Mouse (Mus musculus) spleen, postnatal 10 days (tissue): ENCODE measurements around the gene Plin3.
"Not testable (repeated sequence)": the region's sequence is repeated elsewhere in the genome, so short reads cannot be mapped to it uniquely, and the experiment has no call there.

Experiments
- DNase-seq, 2 experiments: peaks; one replicate each; pipeline ENCODE4 v3.0.0; 2021 to 2022; ENCODE audit warnings: low spot score in 2 of 2

Gene Plin3

DNA sequence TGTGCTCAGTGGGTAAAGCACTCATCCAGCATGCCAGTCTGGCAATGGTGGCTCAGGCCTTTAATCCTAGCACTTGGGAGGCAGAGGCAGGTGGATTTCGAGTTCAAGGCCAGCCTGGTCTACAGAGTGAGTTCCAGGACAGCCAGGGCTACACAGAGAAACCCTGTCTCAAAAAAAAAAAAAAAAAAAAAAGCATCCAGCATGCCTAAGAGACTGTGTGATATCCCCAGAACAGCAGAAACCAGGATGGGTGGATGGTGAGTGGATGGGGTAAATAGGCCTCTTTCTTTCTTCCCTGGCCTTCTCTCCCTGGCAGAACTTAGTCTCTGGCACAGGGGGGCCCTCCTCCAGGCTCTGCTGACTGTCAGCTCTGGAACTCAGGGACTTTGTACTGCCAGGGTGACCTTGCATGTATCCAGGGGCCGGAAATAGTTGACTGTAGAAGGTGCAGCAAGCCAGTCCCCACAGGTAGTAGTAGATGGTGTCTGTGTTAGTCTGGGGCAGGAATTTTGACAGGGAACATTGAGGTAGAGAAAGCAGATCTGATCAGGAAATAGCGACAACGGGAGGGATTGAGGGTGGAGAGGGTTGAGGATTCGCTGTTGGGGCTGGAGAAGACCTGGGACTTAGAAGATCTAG is 16.7 kb downstream of the Plin3 start:
- no peak for DNase-seq

GRCm38 (mm10) chr17:56273986-56274385 is 18.7 kb downstream of the Plin3 start:
- DNase-seq = no peak

- no peak for DNase-seq
These were observed 19.2 kb downstream of the Plin3 start for GRCm38 (mm10) chr17:56273482-56273881.

- DNase-seq = no peak
These were observed 20.0 kb downstream of the Plin3 start for GRCm38 (mm10) chr17:56272644-56273043.

DNA sequence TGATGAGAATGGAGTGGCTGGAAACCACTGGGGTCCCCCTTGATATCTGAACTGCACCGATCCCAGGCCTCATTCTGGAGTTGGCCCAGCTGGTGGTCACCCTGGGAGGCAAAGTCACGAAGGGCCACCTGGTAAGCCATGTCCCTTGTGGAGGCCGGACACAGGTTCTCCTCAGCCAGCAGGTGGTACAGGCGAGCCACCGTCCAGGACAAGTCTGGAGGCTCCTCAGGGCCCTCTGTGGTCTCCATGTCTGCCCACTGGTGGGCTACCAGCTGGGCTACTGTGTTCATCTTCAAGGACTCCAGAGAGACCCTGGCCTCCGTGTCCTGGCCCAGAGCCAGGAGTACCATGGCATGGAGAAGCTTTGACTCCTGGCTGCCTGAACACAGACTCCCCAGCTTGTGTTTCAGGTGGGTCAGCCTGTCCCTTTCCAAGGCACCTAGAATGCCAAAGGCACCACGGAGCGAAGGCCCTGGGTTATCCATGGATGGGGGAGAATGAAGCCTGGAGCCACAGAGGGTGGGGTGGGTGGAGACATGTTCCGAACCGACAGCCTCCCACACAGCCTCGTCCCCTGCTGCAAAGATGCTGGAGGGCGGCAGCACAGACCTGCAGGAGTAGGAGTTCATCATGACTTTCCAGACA is 20.9 kb downstream of the Plin3 start:
- no peak for DNase-seq

DNA sequence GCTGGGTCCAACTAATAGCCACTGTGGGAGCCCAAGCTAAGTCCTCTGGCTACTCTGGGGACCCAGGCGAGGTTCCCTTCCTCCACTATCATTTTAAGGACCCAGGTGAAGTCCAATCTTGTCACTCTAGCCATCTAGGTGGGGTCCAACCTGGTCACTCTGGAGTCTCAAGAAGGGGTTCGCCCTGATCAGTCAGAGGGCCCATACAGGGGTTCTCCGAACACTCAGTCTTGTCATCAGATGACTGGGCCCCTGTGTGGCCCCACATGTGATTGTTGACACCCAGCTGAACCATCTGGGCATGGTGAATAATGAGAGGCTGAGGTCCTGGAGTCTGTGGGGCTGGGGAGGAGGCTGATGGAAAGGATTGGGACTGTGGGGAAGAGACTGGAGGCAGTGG is 22.9 kb downstream of the Plin3 start:
- no peak for DNase-seq

GRCm38 (mm10) chr17:56269153-56269630 is 23.5 kb downstream of the Plin3 start:
- peak in 1 of 2 experiments; percentile 60 for DNase-seq

- peak in 1 of 2 experiments; percentile 76 for DNase-seq
These were observed 26.4 kb downstream of the Plin3 start for GRCm38 (mm10) chr17:56266271-56266670.

- DNase-seq = no peak
These were observed 26.8 kb downstream of the Plin3 start for GRCm38 (mm10) chr17:56265869-56266268.

DNA sequence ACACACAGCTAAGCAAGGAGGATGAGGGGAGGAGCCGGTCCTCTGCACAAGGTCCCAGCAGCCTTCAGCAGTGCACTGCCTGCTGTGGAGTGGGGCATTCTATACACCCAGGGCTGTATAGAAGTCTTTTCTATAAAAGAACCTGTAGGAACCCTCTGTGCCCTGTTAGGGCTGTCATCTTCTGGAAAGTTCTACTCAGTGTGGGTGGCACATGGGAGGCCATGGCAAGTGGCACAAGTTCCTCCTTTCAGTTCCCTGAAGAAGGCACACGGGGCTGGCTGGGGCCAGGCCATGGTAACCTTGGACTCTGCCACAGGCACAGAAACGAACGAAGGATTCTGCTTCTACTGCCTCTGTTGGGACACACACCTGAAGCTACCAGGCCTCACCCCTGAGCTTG is 27.7 kb downstream of the Plin3 start:
- DNase-seq = peak in 1 of 2 experiments; percentile 42

DNA sequence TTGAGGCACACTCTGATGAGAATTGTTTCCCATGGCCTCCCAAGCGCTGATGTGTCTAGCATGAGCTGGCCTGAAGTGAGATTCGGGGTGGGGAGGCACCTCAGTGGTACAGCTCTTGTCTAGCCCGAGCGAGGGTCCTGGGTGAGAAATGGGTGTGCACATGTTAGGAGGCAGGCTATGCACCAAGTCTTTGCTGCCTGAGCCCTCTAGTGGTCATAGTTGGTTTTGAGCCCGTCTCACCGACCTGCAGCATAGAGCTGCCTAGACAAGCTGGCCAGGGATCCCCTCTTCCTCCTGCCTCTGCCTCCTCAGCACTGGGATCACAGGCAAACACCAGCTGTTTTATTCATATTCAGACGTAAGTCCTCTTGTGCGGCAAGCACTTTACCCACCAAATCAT is 28.7 kb downstream of the Plin3 start:
- DNase-seq = peak; percentile 64 to 86

- DNase-seq = no peak
These were observed 30.0 kb downstream of the Plin3 start for GRCm38 (mm10) chr17:56262645-56263094.

DNA sequence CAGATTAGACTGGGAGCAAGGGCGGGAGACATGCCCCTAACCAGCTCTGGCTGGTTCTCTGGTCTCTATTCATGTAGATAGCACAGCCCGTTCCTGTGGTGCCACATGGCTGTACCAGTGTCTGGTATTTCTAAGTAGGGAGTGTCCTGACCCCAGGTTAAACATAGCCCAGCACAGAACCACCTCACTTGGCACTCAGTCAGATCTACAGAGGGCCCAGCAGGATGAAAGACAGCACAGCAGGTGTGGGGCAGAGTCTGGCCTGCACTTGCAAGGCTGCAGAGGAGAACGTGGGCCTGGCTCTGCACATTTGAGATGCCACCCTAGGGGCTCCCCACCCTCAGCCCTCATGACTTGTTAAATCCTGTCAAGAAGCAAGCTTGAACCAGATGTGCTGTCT is 31.5 kb downstream of the Plin3 start:
- DNase-seq = no peak

GRCm38 (mm10) chr17:56259301-56260037 is 33.2 kb downstream of the Plin3 start:
- no peak for DNase-seq

DNA sequence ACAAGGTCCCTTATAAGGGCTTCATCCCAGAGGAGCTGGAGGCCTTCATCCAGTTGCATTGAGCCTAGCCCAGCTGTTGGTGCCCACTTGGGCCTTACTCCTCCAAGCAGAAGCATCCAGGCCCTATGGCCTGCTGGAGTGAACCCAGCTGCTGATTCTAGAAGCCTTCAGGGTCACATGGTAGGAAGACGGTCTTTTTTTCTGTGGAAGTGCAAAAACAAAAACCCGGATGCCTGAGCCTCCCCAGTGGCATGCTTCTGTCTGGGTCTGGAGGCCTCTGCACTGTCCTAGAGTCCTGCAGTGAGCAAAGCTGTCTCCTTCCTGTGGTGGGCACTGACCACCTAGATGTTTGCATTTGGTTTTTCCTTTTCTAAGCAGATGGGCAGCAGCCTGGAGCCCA is 33.9 kb downstream of the Plin3 start:
- not testable (repeated sequence) for DNase-seq

- not testable (repeated sequence) for DNase-seq
These were observed 34.4 kb downstream of the Plin3 start for GRCm38 (mm10) chr17:56258269-56258668.

GRCm38 (mm10) chr17:56257181-56257894 is 35.3 kb downstream of the Plin3 start:
- DNase-seq = no peak

GRCm38 (mm10) chr17:56256239-56256881 is 36.3 kb downstream of the Plin3 start, which contains the start of gene Fem1a:
Gene Fem1a, plus strand, starts transcription at chr17:56256810.
- peak; percentile 83 to 91 for DNase-seq

GRCm38 (mm10) chr17:56255863-56256238 is 36.8 kb downstream of the Plin3 start:
- peak; percentile 98 to 100 for DNase-seq

DNA sequence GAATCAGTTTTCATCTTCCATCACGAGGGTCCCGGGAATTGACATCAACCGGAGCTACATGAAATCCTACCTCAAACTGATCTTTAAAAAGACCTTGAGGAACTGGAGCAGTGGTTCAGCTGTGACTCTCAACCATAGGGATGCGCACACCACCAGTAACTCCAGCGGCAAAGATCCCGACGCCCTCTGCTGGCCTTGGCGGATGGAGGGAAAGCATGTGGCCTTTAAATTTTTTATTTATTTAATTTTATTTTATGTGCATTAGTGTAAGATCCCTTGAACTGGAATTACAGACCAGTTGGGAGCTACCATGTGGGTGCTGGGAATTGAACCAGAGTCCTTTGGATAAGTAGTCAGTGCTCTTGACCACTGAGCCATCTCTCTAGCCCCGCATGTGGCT is 37.2 kb downstream of the Plin3 start:
- DNase-seq = peak in 1 of 2 experiments; percentile 52

DNA sequence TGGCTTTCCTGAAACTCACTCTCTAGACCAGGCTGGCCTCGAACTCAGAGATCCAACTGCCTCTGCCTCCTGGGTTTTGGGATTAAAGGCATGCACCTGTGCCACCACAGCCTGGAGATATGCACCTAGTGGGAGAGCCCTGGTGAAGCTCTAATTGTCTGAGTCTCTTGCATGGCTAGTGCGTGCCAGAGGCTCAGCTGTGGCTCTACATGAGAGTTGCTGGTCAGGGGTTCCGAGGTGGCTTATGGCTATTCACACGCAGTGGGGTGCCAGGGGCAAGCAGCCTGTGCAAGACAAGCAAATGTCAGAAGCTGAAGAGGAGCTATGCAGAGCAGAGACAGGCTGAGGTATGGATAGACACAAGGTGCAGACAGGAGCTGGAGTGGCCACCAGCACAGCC is 38.0 kb downstream of the Plin3 start:
- DNase-seq = no peak
